Comparison of ENCODE assay signal across 14 mouse cellular contexts in genomic region chr1:104838206-104838915, GRCm38 (mm10).
DNase-seq lines count a peak whose midpoint lies in the region; ATAC-seq and TF ChIP-seq lines count a peak whose summit lies in the region.
"Had no signal": no experiment of that assay in that cellular context is flagged by ENCODE, and none has a peak within 500 bp of the region (broad histone marks: within the 10 kb centered on the region; RNA-seq: fewer than 3 reads in every experiment).

No protein-coding gene starts in this region.

- no peaks in the 10 kb centered on the region for H3K27me3 ChIP-seq in hindbrain, embryonic 14.5 days (ENCODE audit: control insufficient read depth, insufficient read depth, low read length)
- H3K27me3 ChIP-seq: liver, embryonic 12.5 days had no signal

- WGBS in hindbrain, embryonic 14.5 days, result 35% methylated on average over 4 of the region's 4 CpGs

- no peaks in the 10 kb centered on the region for H3K9me3 ChIP-seq in hindbrain, embryonic 14.5 days (ENCODE audit: control insufficient read depth, low read length)
- H3K9me3 ChIP-seq: liver, embryonic 12.5 days had no signal

- no peak overlapping the region for H3K4me3 ChIP-seq in cortical plate, adult 2 months (ENCODE audit: insufficient read depth, low read length)
- no peak overlapping the region for H3K4me3 ChIP-seq in hindbrain, embryonic 14.5 days (replicated peaks; ENCODE audit: low read length)
- H3K4me3 ChIP-seq: erythroblast, embryonic 14.5 days; liver, embryonic 12.5 days; myocyte had no signal

- no peak overlapping the region for H3K9ac ChIP-seq in hindbrain, embryonic 14.5 days
- H3K9ac ChIP-seq: liver, embryonic 12.5 days had no signal

- intact Hi-C loops in left cerebral cortex, postnatal 4 days (cut with DNase I), result no loop called here

- ATAC-seq in hindbrain, embryonic 14.5 days (ENCODE audit: low FRiP score), result peak; percentile 70; the same call in 1 of the 2 replicates
- ATAC-seq: liver, embryonic 12.5 days had no signal

- no peak for TF ChIP-seq POLR2A in cortical plate, adult 2 months (IDR thresholded peaks at IDR 0.05; ENCODE audit: extremely low read depth, insufficient read depth, low read length)

- H3K36me3 ChIP-seq in hindbrain, embryonic 14.5 days (replicated peaks; ENCODE audit: control insufficient read depth, insufficient read depth), result no peaks in the 10 kb centered on the region
- H3K36me3 ChIP-seq: liver, embryonic 12.5 days had no signal

- DNase-seq in left cerebral cortex, postnatal 4 days, result peak; percentile 1
- DNase-seq in left cerebral cortex, adult 11 months (ENCODE audit: low spot score), result no peak
- no peak for DNase-seq in hindbrain, embryonic 14.5 days (ENCODE audit: low spot score)
- DNase-seq in retina, embryonic 14.5 days (ENCODE audit: low spot score), result peak; percentile 51
- DNase-seq in cerebellum, postnatal 36 days, result no peak
- DNase-seq in heart, adult 18-20 months, result no peak
- DNase-seq: cerebellum, adult 11 months; gastrocnemius, postnatal 25 days; heart, postnatal 14 days; layer of hippocampus, postnatal 36 days had no signal

- H3K4me2 ChIP-seq in hindbrain, embryonic 14.5 days (replicated peaks), result no peak overlapping the region
- H3K4me2 ChIP-seq: liver, embryonic 12.5 days had no signal

- TF ChIP-seq CTCF in cortical plate, adult 2 months (IDR thresholded peaks at IDR 0.05; ENCODE audit: extremely low read depth, insufficient read depth, low read length), result no peak

- 0 out of 2 replicates have a peak overlapping the region, but pooled peaks have one; percentile 29 for H3K27ac ChIP-seq in cortical plate, adult 2 months (ENCODE audit: insufficient read depth, low read length)
- no peak overlapping the region for H3K27ac ChIP-seq in hindbrain, embryonic 14.5 days
- H3K27ac ChIP-seq: liver, embryonic 12.5 days had no signal

- no peaks in the 10 kb centered on the region for H3K4me1 ChIP-seq in cortical plate, adult 2 months (ENCODE audit: control insufficient read depth, insufficient read depth, low read length)
- no peaks in the 10 kb centered on the region for H3K4me1 ChIP-seq in hindbrain, embryonic 14.5 days (replicated peaks; ENCODE audit: control insufficient read depth, insufficient read depth, low read length)
- H3K4me1 ChIP-seq: liver, embryonic 12.5 days had no signal

Comparison
In these comparisons a context has a peak if more than half of its experiments do, and no peak if none do; other contexts are left out.
1. DNase-seq: peak in left cerebral cortex, postnatal 4 days (single experiment) and retina, embryonic 14.5 days (single experiment); none in left cerebral cortex, adult 11 months (single experiment), hindbrain, embryonic 14.5 days (single experiment), cerebellum, postnatal 36 days (0 of 2) and heart, adult 18-20 months (0 of 2).